Mouse (Mus musculus) lung, embryonic 16.5 days (tissue): ENCODE data around the gene Entr1. TPM values are rescaled to one million over a fixed set of nuclear protein-coding genes. Genes with fewer than 3 reads are reported as not detected.
A peak's percentile ranks its signal among the peaks of the same experiment; 100 is the strongest.

ENCODE experiments used
- ATAC-seq: fragments of 200-750 bp; cut with Nextera tagmentation; 2 replicates; pipeline ENCODE4 v1.8.0; 2017; ENCODE audit warnings: low read depth, mild to moderate bottlenecking, moderate library complexity
- H3K27ac ChIP-seq: fragments of 300-500 bp; sonication (generic); 2 replicates; pipeline ENCODE4 v1.5.1; 2014; ENCODE audit warnings: mild to moderate bottlenecking, control low read depth, low read length
- H3K27me3 ChIP-seq: fragments of 300-500 bp; sonication (generic); 2 replicates; pipeline ENCODE4 v1.6.1; 2014; ENCODE audit warnings: low read depth, low read length, mixed read lengths; ENCODE audit not compliant: control insufficient read depth, insufficient read depth
- H3K36me3 ChIP-seq: fragments of 300-500 bp; sonication (generic); 2 replicates; pipeline ENCODE4 v1.6.1; 2014; ENCODE audit warnings: low read length; ENCODE audit not compliant: control insufficient read depth, insufficient read depth
- H3K4me1 ChIP-seq: fragments of 300-500 bp; sonication (generic); replicated peaks from 2 replicates; pipeline ENCODE4 v1.6.1; 2014; ENCODE audit warnings: low read length, mixed read lengths; ENCODE audit not compliant: control insufficient read depth, insufficient read depth
- H3K4me2 ChIP-seq: fragments of 300-500 bp; sonication (generic); 2 replicates; pipeline ENCODE4 v1.6.1; 2014; ENCODE audit warnings: low read depth, low read length, control low read depth
- H3K4me3 ChIP-seq: fragments of 300-500 bp; sonication (generic); 2 replicates; pipeline ENCODE4 v1.5.1; 2014; ENCODE audit warnings: mild to moderate bottlenecking, low read length, control low read depth
- H3K9ac ChIP-seq: fragments of 300-500 bp; sonication (generic); 2 replicates; pipeline ENCODE4 v1.6.1; 2014; ENCODE audit warnings: low read length, control low read depth
- H3K9me3 ChIP-seq: fragments of 300-500 bp; sonication (generic); 2 replicates; pipeline ENCODE4 v1.6.1; 2016; ENCODE audit warnings: low read length; ENCODE audit not compliant: control insufficient read depth
- WGBS: fragments of 180-500 bp; shearing (Covaris S2); extraction: QIAGEN DNeasy Blood & Tissue Kit; methylation state at CpG from one replicate; pipeline ENCODE4 v1.1.7; 2014; 5-methylcytosine and 5-hydroxymethylcytosine counted together
- polyA plus RNA-seq: library from polyadenylated mRNA; unstranded; fragments of >200 nt; fragmentation: Nextera tagmentation; extraction: Ambion mirVana; gene quantifications from 2 replicates; pipeline ENCODE4 v1.2.1, GENCODE M21; 2015

The Entr1 gene
- polyA plus RNA-seq, 1 experiment from 2014 or later: 112 TPM

DNA sequence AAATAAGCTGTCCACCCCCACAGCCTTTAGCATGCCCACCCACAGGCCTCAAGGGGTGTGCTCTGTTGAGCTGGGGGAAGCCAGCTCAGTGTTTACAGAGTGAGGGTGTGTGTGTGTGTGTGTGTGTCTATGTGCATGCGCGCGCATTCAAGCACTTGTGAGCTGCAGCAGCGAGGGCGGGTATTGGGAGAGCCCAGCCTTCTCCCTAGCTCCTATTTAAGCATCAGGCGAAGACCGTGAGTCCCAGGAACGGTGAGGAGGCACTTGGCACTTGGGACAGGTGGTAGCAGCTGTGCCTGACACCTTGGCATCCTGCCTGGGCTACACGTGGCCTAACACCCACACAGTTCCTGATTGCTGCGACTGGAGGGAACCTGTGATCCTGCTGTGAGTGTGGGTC lies 47.1 kb downstream of the Entr1 start:
- H3K27me3 ChIP-seq: no peaks in the 10 kb centered on the region
- H3K27ac ChIP-seq: peak overlapping the region; percentile 74
- H3K4me3 ChIP-seq: no peak overlapping the region
- peaks cover 27% of the 10 kb centered on the region for H3K4me1 ChIP-seq
- WGBS: 24% methylated on average over 10 of the region's 10 CpGs
- peak; percentile 85 for ATAC-seq
- no peak overlapping the region for H3K9ac ChIP-seq
- no peak overlapping the region for H3K4me2 ChIP-seq
- no peaks in the 10 kb centered on the region for H3K9me3 ChIP-seq
- H3K36me3 ChIP-seq: peaks cover 23% of the 10 kb centered on the region

DNA sequence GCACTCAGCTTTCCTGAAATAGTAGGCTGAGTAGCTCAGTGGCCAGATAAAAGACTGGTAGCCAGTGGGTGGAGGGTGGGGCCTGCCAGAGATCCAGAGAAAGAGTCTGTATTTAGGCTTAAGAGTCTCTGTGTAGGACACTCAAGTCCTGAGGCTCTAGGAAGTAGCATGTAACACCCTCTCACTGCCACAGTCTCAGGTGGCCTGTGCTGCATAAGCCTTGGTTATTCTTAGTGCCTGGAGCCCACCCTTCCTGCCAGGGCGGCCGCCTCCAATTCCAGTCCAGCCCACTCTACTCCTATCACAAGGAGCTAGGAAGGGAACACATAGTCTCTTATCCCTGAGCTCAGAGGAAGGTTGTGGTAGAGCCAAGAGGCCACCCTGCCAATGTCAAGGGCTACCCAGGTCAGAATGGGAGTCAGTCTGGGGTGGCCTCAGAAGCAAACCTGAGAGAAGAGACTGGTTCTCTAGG lies 47.6 kb downstream of the Entr1 start:
- peak; percentile 57 for ATAC-seq
- 37% methylated on average over 2 of the region's 2 CpGs for WGBS
- H3K9ac ChIP-seq: peak overlapping the region; percentile 49
- no peaks in the 10 kb centered on the region for H3K9me3 ChIP-seq
- H3K4me3 ChIP-seq: no peak overlapping the region
- no peaks in the 10 kb centered on the region for H3K27me3 ChIP-seq
- no peak overlapping the region for H3K4me2 ChIP-seq
- peak overlapping the region; percentile 74 for H3K27ac ChIP-seq
- peaks cover 23% of the 10 kb centered on the region for H3K36me3 ChIP-seq
- peaks cover 27% of the 10 kb centered on the region for H3K4me1 ChIP-seq

DNA sequence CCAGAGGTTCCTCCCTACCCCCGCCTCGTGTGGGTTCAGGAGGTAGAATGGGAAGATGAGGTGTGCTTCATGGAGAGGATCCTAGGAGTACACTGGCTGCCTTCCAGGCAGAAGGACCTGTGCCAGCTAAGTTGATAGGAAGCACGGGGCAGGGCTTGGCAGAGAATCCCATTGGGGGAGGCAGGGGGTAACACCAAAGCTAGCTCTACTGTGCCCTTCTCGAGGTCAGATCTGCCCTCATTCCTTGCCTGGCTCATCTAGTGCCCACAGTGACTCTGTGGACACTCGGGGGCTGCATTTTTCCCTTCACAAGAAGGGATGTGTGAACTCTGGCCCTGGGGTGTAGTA lies 49.9 kb downstream of the Entr1 start:
- no peak overlapping the region for H3K4me2 ChIP-seq
- H3K27ac ChIP-seq: no peak overlapping the region
- H3K27me3 ChIP-seq: no peaks in the 10 kb centered on the region
- no peak overlapping the region for H3K9ac ChIP-seq
- peaks cover 27% of the 10 kb centered on the region for H3K4me1 ChIP-seq
- WGBS: 76% methylated on average over 5 of the region's 5 CpGs
- no peak for ATAC-seq
- H3K9me3 ChIP-seq: no peaks in the 10 kb centered on the region
- H3K36me3 ChIP-seq: peaks cover 10% of the 10 kb centered on the region; the same call in 1 of the 2 replicates
- no peak overlapping the region for H3K4me3 ChIP-seq

DNA sequence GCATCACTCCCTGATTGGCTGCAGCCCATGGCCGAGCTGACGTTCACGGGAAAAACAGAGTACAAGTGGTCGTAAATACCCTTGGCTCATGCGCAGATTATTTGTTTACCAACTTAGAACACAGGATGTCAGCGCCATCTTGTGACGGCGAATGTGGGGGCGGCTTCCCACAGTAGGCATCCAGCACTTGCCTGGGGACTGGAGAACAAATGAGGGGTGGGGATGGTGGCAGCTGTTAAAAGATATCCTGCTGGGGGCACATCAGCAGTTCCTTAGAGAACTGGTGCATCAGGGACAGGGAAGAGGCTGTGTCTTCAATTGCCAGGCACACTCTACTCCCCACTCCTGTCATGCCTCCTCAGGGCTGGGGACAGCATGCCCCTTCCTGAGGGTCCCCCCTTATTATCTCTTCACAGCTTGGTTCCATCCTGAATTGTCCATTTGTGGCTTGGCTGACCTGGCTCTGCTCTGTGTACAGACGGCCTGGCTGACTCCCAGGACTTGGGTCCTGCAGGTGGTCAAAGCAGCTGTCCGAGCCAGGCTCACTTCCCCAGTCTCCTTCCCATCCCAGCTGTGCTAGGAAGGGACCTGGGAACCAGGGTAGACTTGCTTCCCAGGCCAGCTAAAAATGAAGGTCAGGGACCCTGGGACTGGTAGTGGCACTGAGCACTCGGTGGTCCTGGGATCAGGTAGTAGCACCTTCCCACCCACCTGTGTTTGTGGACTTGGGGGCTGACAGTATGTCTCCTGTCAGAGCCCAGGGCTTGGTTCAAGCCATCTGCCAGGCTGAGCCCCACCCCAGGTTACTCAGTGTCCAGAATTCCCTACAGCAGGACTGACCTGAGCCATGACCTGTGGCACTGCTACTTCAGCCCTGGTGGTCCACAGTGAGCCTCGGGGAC lies 50.6 kb downstream of the Entr1 start:
- H3K4me3 ChIP-seq: no peak overlapping the region
- H3K4me2 ChIP-seq: no peak overlapping the region
- WGBS: 84% methylated on average over 8 of the region's 13 CpGs
- H3K27ac ChIP-seq: no peak overlapping the region
- no peaks in the 10 kb centered on the region for H3K27me3 ChIP-seq
- no peak for ATAC-seq
- no peaks in the 10 kb centered on the region for H3K9me3 ChIP-seq
- peaks cover 27% of the 10 kb centered on the region for H3K4me1 ChIP-seq
- H3K9ac ChIP-seq: no peak overlapping the region
- H3K36me3 ChIP-seq: peaks cover 10% of the 10 kb centered on the region; the same call in 1 of the 2 replicates

Other genes starting within 250 kb of the Entr1 start
- not detected in 2 replicates for gene Lhx3, start 181.0 kb downstream of the Entr1 start, polyA plus RNA-seq
- gene Qsox2, start 151.8 kb downstream of the Entr1 start, polyA plus RNA-seq: 21.0 and 21.2 TPM in 2 replicates
- gene Ccdc187, start 94.8 kb downstream of the Entr1 start, polyA plus RNA-seq: 0.60 TPM in 2 replicates
- 47.2 and 51.6 TPM in 2 replicates for gene Gpsm1, start 73.8 kb downstream of the Entr1 start, polyA plus RNA-seq
- gene Dnlz, start 37.2 kb downstream of the Entr1 start, polyA plus RNA-seq: 22.8 and 24.7 TPM in 2 replicates
- 4.2 and 4.4 TPM in 2 replicates for gene Card9, start 28.4 kb downstream of the Entr1 start, polyA plus RNA-seq
- 25.3 and 25.6 TPM in 2 replicates for gene Snapc4, start 8.7 kb downstream of the Entr1 start, polyA plus RNA-seq
- 94.7 and 98.6 TPM in 2 replicates for gene Pmpca, start within 50 bp of the Entr1 start, polyA plus RNA-seq
- 18.7 and 22.1 TPM in 2 replicates for gene Inpp5e, start 19.9 kb upstream of the Entr1 start, polyA plus RNA-seq
- 21.8 and 23.2 TPM in 2 replicates for gene Sec16a, start 55.9 kb upstream of the Entr1 start, polyA plus RNA-seq
- 20.5 and 22.0 TPM in 2 replicates for gene Notch1, start 127.3 kb upstream of the Entr1 start, polyA plus RNA-seq
- 371 and 375 TPM in 2 replicates for gene Egfl7, start 190.7 kb upstream of the Entr1 start, polyA plus RNA-seq
- not detected in 2 replicates for gene Gm20532, start 197.3 kb upstream of the Entr1 start, polyA plus RNA-seq
- gene Agpat2, start 215.1 kb upstream of the Entr1 start, polyA plus RNA-seq: 43.0 and 44.8 TPM in 2 replicates
- 16.5 and 17.1 TPM in 2 replicates for gene Fam69b, start 239.1 kb upstream of the Entr1 start, polyA plus RNA-seq